Mouse (Mus musculus) frontal cortex, adult (tissue): ENCODE results near the gene Panx3.
A peak's percentile ranks its signal among the peaks of the same experiment; 100 is the strongest.

Experiments
- ATAC-seq: cut with Nextera tagmentation; 2 replicates; pipeline ENCODE4 v1.9.2; 2017; ENCODE audit warnings: mild to moderate bottlenecking, moderate library complexity, mixed read lengths; ENCODE audit not compliant: low TSS enrichment

Panx3 gene

GRCm38 (mm10) chr9:37634269-37634668, 34.8 kb downstream of the Panx3 start:
- no peak for ATAC-seq

GRCm38 (mm10) chr9:37632305-37632704, 36.7 kb downstream of the Panx3 start:
- peak; percentile 50 for ATAC-seq

GRCm38 (mm10) chr9:37629941-37630340, 39.1 kb downstream of the Panx3 start:
- ATAC-seq: no peak

GRCm38 (mm10) chr9:37628581-37628980, 40.5 kb downstream of the Panx3 start:
- no peak for ATAC-seq

- ATAC-seq: no peak
These were observed 41.8 kb downstream of the Panx3 start for GRCm38 (mm10) chr9:37627263-37627662.

GRCm38 (mm10) chr9:37626103-37626567, 42.9 kb downstream of the Panx3 start:
- ATAC-seq: peak; percentile 32

- peak; percentile 92 for ATAC-seq
These were observed 43.4 kb downstream of the Panx3 start for GRCm38 (mm10) chr9:37625641-37626040.

GRCm38 (mm10) chr9:37625129-37625528, 43.9 kb downstream of the Panx3 start:
- ATAC-seq: no peak

GRCm38 (mm10) chr9:37624502-37624901, 44.5 kb downstream of the Panx3 start:
- peak; percentile 25; the same call in 1 of the 2 replicates for ATAC-seq

GRCm38 (mm10) chr9:37623981-37624380, 45.1 kb downstream of the Panx3 start:
- ATAC-seq: peak; percentile 8; the same call in 1 of the 2 replicates

GRCm38 (mm10) chr9:37621290-37621689, 47.7 kb downstream of the Panx3 start:
- ATAC-seq: no peak

GRCm38 (mm10) chr9:37616770-37617169, 52.3 kb downstream of the Panx3 start:
- no peak for ATAC-seq

- ATAC-seq: peak; percentile 48
These were observed 53.8 kb downstream of the Panx3 start for GRCm38 (mm10) chr9:37615220-37615619.

GRCm38 (mm10) chr9:37614316-37614715, 54.7 kb downstream of the Panx3 start:
- ATAC-seq: no peak

- peak; percentile 39 for ATAC-seq
These were observed 55.1 kb downstream of the Panx3 start for GRCm38 (mm10) chr9:37613911-37614280.

- peak; percentile 62 for ATAC-seq
These were observed 55.7 kb downstream of the Panx3 start, which contains the start of gene Spa17 for GRCm38 (mm10) chr9:37613182-37613910. Gene Spa17 (minus strand): TSS chr9:37613722.
